Mouse (Mus musculus) lung, postnatal 0 days (tissue): Measurements from ENCODE around the gene Hs3st1. TPM values are rescaled to one million over a fixed set of nuclear protein-coding genes. Genes with fewer than 3 reads are reported as not detected.

Experiments
- ATAC-seq: fragments of 200-750 bp; cut with Nextera tagmentation; 2 replicates; pipeline ENCODE4 v1.8.0; 2017; ENCODE audit warnings: moderate library complexity
- DNase-seq: peaks from one replicate; pipeline ENCODE4 v3.0.0-alpha.2; 2016; ENCODE audit warnings: low spot score
- H3K27ac ChIP-seq: fragments of 300-500 bp; sonication (generic); 2 replicates; pipeline ENCODE4 v1.5.1; 2014; ENCODE audit warnings: antibody characterized with exemption, mild to moderate bottlenecking, low read length, mixed read lengths
- H3K27me3 ChIP-seq: fragments of 300-500 bp; sonication (generic); replicated peaks from 2 replicates; pipeline ENCODE4 v1.6.1; 2014; ENCODE audit warnings: low read length, mixed read lengths; ENCODE audit not compliant: insufficient read depth
- H3K36me3 ChIP-seq: fragments of 300-500 bp; sonication (generic); 2 replicates; pipeline ENCODE4 v1.6.1; 2014; ENCODE audit warnings: low read length, mixed read lengths; ENCODE audit not compliant: insufficient read depth
- H3K4me1 ChIP-seq: fragments of 300-500 bp; sonication (generic); 2 replicates; pipeline ENCODE4 v1.6.1; 2014; ENCODE audit warnings: antibody characterized with exemption, low read depth, low read length, mixed read lengths; ENCODE audit not compliant: insufficient read depth
- H3K4me2 ChIP-seq: fragments of 300-500 bp; sonication (generic); replicated peaks from 2 replicates; pipeline ENCODE4 v1.6.1; 2014; ENCODE audit warnings: low read depth, mild to moderate bottlenecking, low read length, moderate library complexity, mixed read lengths
- H3K4me3 ChIP-seq: fragments of 300-500 bp; sonication (generic); 2 replicates; pipeline ENCODE4 v1.5.1; 2014; ENCODE audit warnings: low read depth, low read length
- H3K9ac ChIP-seq: fragments of 300-500 bp; sonication (generic); replicated peaks from 2 replicates; pipeline ENCODE4 v1.6.1; 2014; ENCODE audit warnings: low read depth, mild to moderate bottlenecking
- H3K9me3 ChIP-seq: fragments of 300-500 bp; sonication (generic); 2 replicates; pipeline ENCODE4 v1.6.1; 2016; ENCODE audit warnings: low read length, mixed read lengths
- CTCF ChIP-seq: IDR thresholded peaks from 2 replicates; pipeline ENCODE4 v1.5.1; 2016; ENCODE audit warnings: antibody characterized with exemption, mild to moderate bottlenecking
- EP300 ChIP-seq: IDR thresholded peaks from 2 replicates; pipeline ENCODE4 v1.6.1; 2016; ENCODE audit warnings: antibody characterized with exemption, mild to moderate bottlenecking, control low read depth
- WGBS: fragments of 180-500 bp; shearing (Covaris S2); extraction: QIAGEN DNeasy Blood & Tissue Kit; methylation state at CpG from one replicate; pipeline ENCODE4 v1.1.7; 2014; 5-methylcytosine and 5-hydroxymethylcytosine counted together
- polyA plus RNA-seq: library from polyadenylated mRNA; unstranded; fragments of >200 nt; fragmentation: Nextera tagmentation; extraction: Ambion mirVana; gene quantifications from 2 replicates; pipeline ENCODE4 v1.2.1, GENCODE M21; 2015

The Hs3st1 gene
- polyA plus RNA-seq, 1 experiment from 2014 or later: 17.5 TPM

- DNase-seq (no peak), ATAC-seq (no peak)
- Histone ChIP-seq H3K27me3 (no peaks in the 10 kb centered on the region), H3K9ac (no peak overlapping the region), H3K36me3 (no peaks in the 10 kb centered on the region), H3K27ac (no peak overlapping the region), H3K4me1 (no peaks in the 10 kb centered on the region), H3K4me3 (no peak overlapping the region), H3K4me2 (no peak overlapping the region), H3K9me3 (no peaks in the 10 kb centered on the region)
- WGBS: 61% methylated on average over 8 of the region's 8 CpGs
- no peak for TF ChIP-seq EP300
- no peak for TF ChIP-seq CTCF
Observed at GRCm38 (mm10) chr5:39625037-39625473, 130.2 kb downstream of the Hs3st1 start.

DNA sequence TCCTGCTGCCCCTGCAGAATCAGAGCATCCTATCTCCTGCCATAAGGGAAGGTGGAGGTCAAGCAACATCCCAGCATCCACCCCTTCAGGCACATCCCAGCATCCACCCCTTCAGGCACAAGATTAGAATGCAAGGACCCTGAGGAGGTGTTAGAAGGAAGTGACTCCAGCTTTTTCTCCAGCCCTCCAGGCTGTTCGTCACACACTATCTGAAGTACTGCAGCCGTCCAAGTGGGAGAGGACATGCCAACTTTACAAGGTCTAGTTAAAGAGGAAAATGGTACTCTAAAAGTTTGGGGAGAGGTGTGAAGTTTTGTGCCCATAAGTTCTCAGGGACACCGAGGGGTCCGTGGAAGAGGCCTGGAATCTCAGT lies 131.1 kb downstream of the Hs3st1 start:
- DNase-seq (no peak), ATAC-seq (no peak)
- Histone ChIP-seq H3K4me1 (no peaks in the 10 kb centered on the region), H3K4me2 (no peak overlapping the region), H3K27me3 (no peaks in the 10 kb centered on the region), H3K9me3 (no peaks in the 10 kb centered on the region), H3K4me3 (no peak overlapping the region), H3K36me3 (no peaks in the 10 kb centered on the region), H3K9ac (no peak overlapping the region), H3K27ac (no peak overlapping the region)
- WGBS: 43% methylated on average over 4 of the region's 4 CpGs
- TF ChIP-seq CTCF (no peak), EP300 (no peak)

- WGBS: 50% methylated on average over 13 of the region's 13 CpGs
- no peak overlapping the region for H3K27ac ChIP-seq
- no peaks in the 10 kb centered on the region for H3K4me1 ChIP-seq
- H3K27me3 ChIP-seq: no peaks in the 10 kb centered on the region
- DNase-seq (no peak), ATAC-seq (no peak)
- H3K9ac ChIP-seq: no peak overlapping the region
- H3K36me3 ChIP-seq: no peaks in the 10 kb centered on the region
- TF ChIP-seq CTCF: no peak
- TF ChIP-seq EP300: no peak
- no peak overlapping the region for H3K4me2 ChIP-seq
- no peaks in the 10 kb centered on the region for H3K9me3 ChIP-seq
- no peak overlapping the region for H3K4me3 ChIP-seq
Observed at GRCm38 (mm10) chr5:39623304-39624217, 131.7 kb downstream of the Hs3st1 start.

GRCm38 (mm10) chr5:39620206-39620866 lies 134.9 kb downstream of the Hs3st1 start:
- H3K4me1 ChIP-seq: no peaks in the 10 kb centered on the region
- 80% methylated on average over 3 of the region's 3 CpGs for WGBS
- no peaks in the 10 kb centered on the region for H3K9me3 ChIP-seq
- H3K9ac ChIP-seq: no peak overlapping the region
- no peaks in the 10 kb centered on the region for H3K36me3 ChIP-seq
- H3K27ac ChIP-seq: no peak overlapping the region
- DNase-seq (no peak), ATAC-seq (no peak)
- TF ChIP-seq EP300: no peak
- no peak for TF ChIP-seq CTCF
- H3K27me3 ChIP-seq: no peaks in the 10 kb centered on the region
- no peak overlapping the region for H3K4me2 ChIP-seq
- H3K4me3 ChIP-seq: no peak overlapping the region

GRCm38 (mm10) chr5:39617354-39617977 lies 137.8 kb downstream of the Hs3st1 start:
- DNase-seq (no peak), ATAC-seq (no peak)
- TF ChIP-seq EP300 (no peak), CTCF (no peak)
- Histone ChIP-seq H3K9me3 (no peaks in the 10 kb centered on the region), H3K27ac (no peak overlapping the region), H3K4me2 (no peak overlapping the region), H3K9ac (no peak overlapping the region), H3K27me3 (no peaks in the 10 kb centered on the region), H3K36me3 (no peaks in the 10 kb centered on the region), H3K4me3 (no peak overlapping the region), H3K4me1 (no peaks in the 10 kb centered on the region)
- WGBS: 73% methylated on average over 2 of the region's 2 CpGs

- Histone ChIP-seq H3K27me3 (no peaks in the 10 kb centered on the region), H3K27ac (no peak overlapping the region)
- WGBS: 84% methylated on average over 7 of the region's 7 CpGs
Observed at GRCm38 (mm10) chr5:39615202-39615601, 140.1 kb downstream of the Hs3st1 start.

More at GRCm38 (mm10) chr5:39615202-39615601, 140.1 kb downstream of the Hs3st1 start:
- Histone ChIP-seq H3K9ac (no peak overlapping the region), H3K4me1 (no peaks in the 10 kb centered on the region), H3K9me3 (no peaks in the 10 kb centered on the region), H3K4me2 (no peak overlapping the region), H3K36me3 (no peaks in the 10 kb centered on the region), H3K4me3 (no peak overlapping the region)
- no peak for TF ChIP-seq CTCF
- DNase-seq: no peak
- no peak for ATAC-seq
